Mouse (Mus musculus): Measurements from ENCODE around the gene Epor.

The Epor gene

DNA sequence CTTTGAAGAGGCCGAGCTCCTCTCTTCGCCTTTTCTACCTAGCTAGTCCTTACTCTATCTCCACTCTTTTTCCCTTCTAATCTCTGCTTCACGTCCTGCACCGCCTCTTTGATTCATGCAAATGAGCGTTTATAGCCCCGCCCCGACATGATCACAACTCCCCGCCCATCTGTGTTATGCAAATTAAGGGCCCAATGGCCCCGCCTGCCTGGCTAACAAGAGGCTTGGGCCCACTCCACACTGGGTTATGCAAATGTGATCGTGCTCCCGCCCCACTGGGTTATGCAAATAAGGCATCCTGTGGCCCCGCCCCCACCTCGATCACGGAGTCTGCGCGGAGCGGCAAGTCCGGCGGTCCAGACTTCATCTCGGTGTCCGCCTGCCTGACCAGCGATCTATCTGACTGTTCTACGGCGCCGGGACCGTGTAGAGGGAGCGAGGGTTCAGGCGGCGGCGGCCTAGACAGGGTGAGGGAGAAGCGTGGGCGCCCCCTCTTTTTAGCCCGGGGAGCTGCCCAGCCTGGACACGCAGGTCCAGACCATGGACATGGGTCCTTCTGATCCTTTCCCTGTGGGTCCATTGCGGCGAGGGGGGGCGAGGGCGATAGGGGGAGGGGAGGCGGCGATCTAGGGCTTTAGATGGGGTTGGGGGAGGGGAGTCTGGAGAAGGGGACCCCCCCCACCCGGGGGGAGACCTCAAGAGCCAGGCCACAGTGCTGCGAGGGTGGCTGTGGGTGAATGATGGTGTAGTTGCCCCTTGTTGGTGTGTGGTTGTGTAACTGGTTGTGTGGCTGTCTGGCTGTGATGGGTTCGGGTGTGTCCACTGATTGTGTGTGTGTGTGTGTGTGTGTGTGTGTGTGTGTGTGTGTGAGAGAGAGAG, 26.4 kb downstream of the Epor start, which contains the start of gene Plppr2:
Gene Plppr2 (plus strand): TSS at position 342 of the 879 bp plus-strand sequence.
- DNase-seq (ENCODE audit: low spot score), result peak; percentile 78

- no peak for DNase-seq (ENCODE audit: low spot score)
Observed at GRCm38 (mm10) chr9:21935466-21936131, 27.7 kb downstream of the Epor start.

GRCm38 (mm10) chr9:21934021-21934420, 29.3 kb downstream of the Epor start:
- no peak for DNase-seq (ENCODE audit: low spot score)

GRCm38 (mm10) chr9:21932445-21933137, 30.7 kb downstream of the Epor start:
- DNase-seq (ENCODE audit: low spot score), result no peak

DNA sequence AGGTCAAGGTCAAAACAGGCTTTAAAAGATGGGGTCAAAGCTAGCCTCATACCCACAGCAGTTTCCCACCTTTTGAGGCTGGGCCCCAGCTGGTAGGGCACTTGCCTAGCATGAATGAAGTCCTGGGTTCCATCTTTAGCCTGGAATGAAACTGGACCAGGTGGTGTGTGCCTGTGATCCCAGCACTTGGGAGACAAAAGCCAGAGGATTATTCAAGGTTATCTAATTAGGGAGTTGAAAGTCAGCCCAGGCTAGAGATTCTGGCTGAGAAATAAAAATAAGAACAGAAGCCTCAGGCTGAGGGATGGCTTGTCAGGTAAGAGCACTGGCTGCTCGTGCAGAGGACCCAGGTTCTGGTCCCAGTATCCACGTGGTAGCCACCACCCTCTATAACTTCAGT, 31.3 kb downstream of the Epor start:
- DNase-seq (ENCODE audit: low spot score), result no peak

- no peak for DNase-seq (ENCODE audit: low spot score)
Observed at GRCm38 (mm10) chr9:21929208-21929607, 34.1 kb downstream of the Epor start.

DNA sequence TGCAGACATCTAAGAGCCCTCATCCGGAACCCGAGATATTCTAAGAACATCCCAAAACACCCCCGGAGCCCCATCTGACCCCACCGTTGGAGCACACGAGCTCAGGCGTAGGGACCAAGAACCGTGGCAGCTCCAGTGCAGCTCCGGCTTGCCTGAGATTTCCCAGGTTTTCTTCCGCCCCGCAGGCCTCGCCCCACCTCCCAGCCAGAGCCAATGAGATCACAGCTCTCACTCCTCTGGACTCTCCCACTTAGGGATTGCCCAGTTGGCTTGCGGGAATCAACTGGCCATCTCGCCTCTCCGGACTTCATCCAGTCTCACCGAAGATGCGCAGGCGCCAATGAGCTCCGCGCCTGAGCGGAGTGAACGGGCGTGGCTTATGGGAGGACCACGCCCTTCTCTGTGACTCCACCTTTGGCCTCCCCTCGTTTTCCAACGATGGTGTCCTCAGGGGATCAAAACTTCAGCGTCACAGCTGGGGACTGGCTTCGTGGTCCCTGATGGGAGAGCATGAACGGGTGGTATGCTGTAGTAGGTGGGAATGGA, 36.0 kb downstream of the Epor start, which contains the start of the genes Ccdc159 and Tmem205:
Gene Ccdc159 (plus strand): TSS at position 264 of the 546 bp plus-strand sequence.
Gene Tmem205 (minus strand): TSS at position 349 of the 546 bp plus-strand sequence.
- DNase-seq (ENCODE audit: low spot score), result peak; percentile 47

DNA sequence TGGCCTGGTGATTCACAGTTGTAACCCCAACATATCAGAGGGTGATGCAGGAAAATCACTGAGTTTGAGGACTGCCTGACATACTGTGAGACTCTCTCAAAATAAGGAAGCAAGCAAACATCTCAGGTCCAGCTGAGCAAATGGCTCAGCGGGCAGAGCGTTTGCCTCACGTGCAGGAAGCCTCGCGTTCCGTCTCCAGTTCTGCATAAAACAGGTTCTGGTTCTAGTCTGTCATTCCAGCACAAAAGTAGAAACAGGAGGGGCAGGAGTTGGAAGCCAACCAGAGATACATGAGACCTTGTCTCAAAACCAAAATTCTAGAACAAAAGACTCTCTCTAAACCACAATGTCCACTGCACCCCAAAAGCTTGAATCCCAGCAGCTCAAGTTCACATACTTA, 36.5 kb downstream of the Epor start:
- no peak for DNase-seq (ENCODE audit: low spot score)

GRCm38 (mm10) chr9:21926155-21926554, 37.2 kb downstream of the Epor start:
- no peak for DNase-seq (ENCODE audit: low spot score)

- DNase-seq (ENCODE audit: low spot score), result no peak
Observed at GRCm38 (mm10) chr9:21925506-21925905, 37.8 kb downstream of the Epor start.

DNA sequence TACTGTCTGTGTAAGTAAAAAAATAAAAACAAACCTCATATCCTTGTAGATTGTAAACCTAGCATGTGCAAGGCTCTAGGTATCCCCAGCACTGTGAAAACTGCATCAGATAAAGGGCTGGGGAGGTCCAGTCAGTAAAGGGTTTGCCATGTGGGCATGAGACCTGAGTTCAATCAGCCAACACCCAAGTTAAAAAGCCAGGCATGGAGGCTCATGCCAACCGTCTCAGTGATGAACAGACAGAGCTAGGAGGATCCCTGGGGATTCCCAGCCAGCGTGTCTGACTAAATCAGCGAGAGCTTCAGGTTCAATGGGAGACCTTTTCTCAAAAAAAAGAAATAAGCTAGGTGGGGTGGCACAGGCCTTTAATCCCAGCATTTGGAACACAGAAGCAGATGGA, 38.3 kb downstream of the Epor start:
- no peak for DNase-seq (ENCODE audit: low spot score)

GRCm38 (mm10) chr9:21924099-21924493, 39.2 kb downstream of the Epor start:
- peak; percentile 31 for DNase-seq (ENCODE audit: low spot score)

DNA sequence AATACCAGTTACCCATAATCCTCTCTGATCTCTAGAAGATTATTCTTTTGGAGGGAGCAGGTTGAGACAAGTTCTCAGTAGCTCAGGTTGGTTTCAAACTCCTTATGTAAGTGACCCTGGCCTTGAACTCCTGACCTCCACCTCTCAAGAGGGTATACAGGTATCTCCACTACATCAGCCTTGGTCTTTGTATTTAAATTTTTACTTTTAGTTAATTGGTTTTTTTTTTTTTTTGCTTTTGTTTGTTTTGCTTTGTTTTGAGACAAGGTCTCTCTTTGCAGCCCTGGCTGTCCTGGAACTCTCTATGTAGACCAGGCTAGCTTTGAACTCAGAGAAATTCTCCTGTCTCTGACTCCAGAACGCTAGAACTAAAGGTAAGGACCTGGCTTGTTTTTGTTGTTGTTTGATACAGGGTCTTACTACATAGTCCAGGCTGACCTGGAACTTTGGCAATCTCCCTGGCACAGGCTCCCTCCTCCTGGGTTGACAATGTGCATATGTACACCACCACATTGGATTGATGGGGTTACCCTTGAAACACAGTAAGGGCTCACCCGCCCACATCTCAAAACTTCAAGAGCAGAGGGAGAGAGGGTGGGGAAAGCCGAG, 39.7 kb downstream of the Epor start:
- DNase-seq (ENCODE audit: low spot score), result no peak

- no peak for DNase-seq (ENCODE audit: low spot score)
Observed at GRCm38 (mm10) chr9:21923036-21923435, 40.3 kb downstream of the Epor start.

DNA sequence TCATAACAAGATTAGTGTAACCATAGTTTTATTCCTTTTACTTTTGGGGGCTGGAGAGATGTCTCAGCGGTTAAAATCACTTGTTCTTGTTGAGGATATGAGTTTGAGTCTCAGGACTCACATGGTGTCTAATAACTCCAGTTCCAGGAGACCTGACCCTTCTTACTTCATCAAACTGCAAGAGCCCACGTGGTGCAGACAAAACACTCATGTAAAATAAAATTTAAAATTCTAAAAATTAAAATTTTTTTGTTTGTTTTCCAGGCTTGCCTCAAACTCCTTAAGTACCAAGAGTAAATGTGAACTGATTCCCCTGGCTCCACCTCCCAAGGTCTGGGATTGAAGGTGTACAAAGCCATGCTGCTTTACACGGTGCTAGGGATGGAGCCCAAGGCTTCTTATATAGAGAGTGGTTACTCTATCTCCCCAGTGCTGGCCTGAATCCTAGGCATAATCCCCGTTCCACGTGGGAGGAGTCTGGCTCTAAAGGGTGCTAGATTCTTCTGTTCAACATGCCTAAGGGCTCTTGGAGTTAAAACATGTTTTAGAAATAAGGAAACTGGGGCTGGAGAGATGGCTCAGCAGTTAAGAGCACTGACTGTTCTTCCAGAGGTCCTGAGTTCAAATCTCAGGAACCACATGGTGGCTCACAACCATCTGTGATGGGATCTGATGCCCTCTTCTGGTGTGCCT, 44.5 kb downstream of the Epor start:
- DNase-seq (ENCODE audit: low spot score), result no peak

DNA sequence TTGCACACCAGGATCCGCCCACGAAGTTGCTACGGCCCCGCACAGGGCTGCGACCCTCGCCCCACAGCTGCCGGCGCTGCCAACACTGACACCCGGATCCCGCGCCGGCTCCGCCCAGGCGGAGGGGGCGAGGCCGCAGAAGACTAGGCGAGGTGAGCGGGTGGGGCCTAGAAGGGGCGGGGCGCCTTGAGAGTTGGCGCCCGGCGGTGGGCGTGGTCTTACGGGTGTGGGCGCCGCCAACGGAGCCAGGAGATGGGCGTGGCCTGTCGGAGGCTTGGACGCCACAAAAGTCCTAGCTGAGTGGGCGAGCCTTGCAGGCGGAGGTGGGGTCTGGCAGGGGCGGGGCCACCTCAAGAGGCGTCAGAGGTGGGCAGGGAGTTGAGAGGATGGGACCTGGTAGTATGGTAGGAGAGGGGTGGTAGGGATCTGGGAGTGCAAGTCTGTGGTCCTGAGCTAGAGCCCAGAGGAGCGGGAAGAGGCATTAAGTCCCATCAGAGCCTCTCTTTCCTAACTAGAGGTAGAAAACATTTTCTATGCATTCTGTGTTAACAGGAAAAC, 45.2 kb downstream of the Epor start, which contains the start of gene Rab3d:
Gene Rab3d (minus strand): TSS at position 158 of the 558 bp plus-strand sequence.
- peak; percentile 95 for DNase-seq (ENCODE audit: low spot score)

DNA sequence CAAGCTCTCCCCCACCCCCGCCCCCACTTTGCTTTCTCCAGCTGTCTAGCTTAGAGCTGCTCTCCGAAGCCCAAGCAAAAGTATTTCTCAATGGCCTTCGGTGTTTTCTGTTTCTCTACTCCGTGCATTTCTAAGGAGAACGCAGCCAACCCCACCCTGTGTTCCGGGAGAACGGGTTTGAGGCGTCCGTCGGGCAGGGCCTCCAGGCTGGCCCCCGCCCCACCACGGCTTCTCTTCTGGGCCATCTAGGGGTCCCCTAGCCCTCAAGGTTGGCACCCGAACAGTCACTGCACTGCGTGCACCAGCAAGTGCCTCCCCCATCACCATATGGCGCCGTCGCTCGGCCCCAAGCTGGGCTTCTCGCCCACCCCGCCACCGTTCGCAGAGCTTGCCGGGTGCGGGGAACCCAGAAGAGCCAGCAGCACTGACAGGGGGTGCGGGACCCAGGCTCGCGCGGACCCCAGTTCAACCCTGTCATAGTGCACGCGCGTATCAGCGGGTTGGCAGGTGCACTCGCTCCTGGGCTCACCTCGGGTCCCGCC, 45.7 kb downstream of the Epor start:
- DNase-seq (ENCODE audit: low spot score), result no peak

GRCm38 (mm10) chr9:21916851-21917492, 46.3 kb downstream of the Epor start:
- DNase-seq (ENCODE audit: low spot score), result no peak

GRCm38 (mm10) chr9:21909474-21910223, 53.7 kb downstream of the Epor start:
- DNase-seq (ENCODE audit: low spot score), result no peak
